Mouse (Mus musculus) bone marrow, adult 2 months (tissue): Measurements from ENCODE around the gene Ppp1r27. TPM values are rescaled to one million over a fixed set of nuclear protein-coding genes. Genes with fewer than 3 reads are reported as not detected.
"Not testable (repeated sequence)": the region's sequence is repeated elsewhere in the genome, so short reads cannot be mapped to it uniquely, and the experiment has no call there.

ENCODE experiments used
- H3K27ac ChIP-seq: fragments of 200-500 bp; 2 replicates; pipeline ENCODE4 v1.5.1; 2012; ENCODE audit warnings: low read depth, mild to moderate bottlenecking, control low read depth, inconsistent platforms, low read length; ENCODE audit not compliant: control insufficient read depth, poor library complexity, insufficient read depth
- H3K4me1 ChIP-seq: fragments of 200-500 bp; 2 replicates; pipeline ENCODE4 v1.6.1; 2011; ENCODE audit warnings: low read length; ENCODE audit not compliant: control insufficient read depth, insufficient read depth
- H3K4me3 ChIP-seq: fragments of 200-500 bp; replicated peaks from 2 replicates; pipeline ENCODE3; 2011; ENCODE audit warnings: mild to moderate bottlenecking, low read depth, low read length, control low read depth; ENCODE audit not compliant: control insufficient read depth
- CTCF ChIP-seq: fragments of 200-500 bp; IDR thresholded peaks from 2 replicates; pipeline ENCODE4 v1.5.1; 2011; ENCODE audit warnings: low read length, control low read depth; ENCODE audit not compliant: control insufficient read depth, insufficient read depth
- POLR2A ChIP-seq: fragments of 200-500 bp; IDR thresholded peaks from 2 replicates; pipeline ENCODE4 v1.6.1; 2011; ENCODE audit warnings: low read depth, mild to moderate bottlenecking, control low read depth, low read length, borderline replicate concordance; ENCODE audit not compliant: control insufficient read depth
- WGBS: fragments of 180-500 bp; shearing (Covaris S2); methylation state at CpG from one replicate; pipeline ENCODE4 v1.1.7; 2018; 5-methylcytosine and 5-hydroxymethylcytosine counted together
- polyA plus RNA-seq: library from polyadenylated mRNA; stranded (reverse); fragments of >200 nt; gene quantifications from 2 replicates; pipeline ENCODE4 v1.2.4, GENCODE M21; 2011; ENCODE audit warnings: low replicate concordance; ENCODE audit not compliant: missing spikeins, insufficient read depth, insufficient read length

The Ppp1r27 gene
- polyA plus RNA-seq, 1 experiment, result not detected

- TF ChIP-seq POLR2A (no peak), CTCF (no peak)
- no peak overlapping the region for H3K4me3 ChIP-seq
- H3K27ac ChIP-seq, result no peak overlapping the region
- 87% methylated on average over 6 of the region's 6 CpGs for whole genome bisulfite sequencing
- H3K4me1 ChIP-seq, result peaks cover 2% of the 10 kb centered on the region; the same call in 1 of the 2 replicates
Observed at GRCm38 (mm10) chr11:120568324-120568723, 17.4 kb upstream of the Ppp1r27 start.

GRCm38 (mm10) chr11:120565114-120565513, 14.2 kb upstream of the Ppp1r27 start:
- no peaks in the 10 kb centered on the region for H3K4me1 ChIP-seq
- no peak overlapping the region for H3K27ac ChIP-seq
- no peak overlapping the region for H3K4me3 ChIP-seq
- 78% methylated on average over 9 of the region's 9 CpGs for WGBS
- no peak for TF ChIP-seq CTCF
- TF ChIP-seq POLR2A, result no peak

- 94% methylated on average over 13 of the region's 13 CpGs for WGBS
- no peak overlapping the region for H3K27ac ChIP-seq
- H3K4me3 ChIP-seq, result no peak overlapping the region
- TF ChIP-seq CTCF (no peak), POLR2A (no peak)
- no peaks in the 10 kb centered on the region for H3K4me1 ChIP-seq
Observed at GRCm38 (mm10) chr11:120562949-120563348, 12.0 kb upstream of the Ppp1r27 start.

- H3K4me3 ChIP-seq, result no peak overlapping the region
Observed at GRCm38 (mm10) chr11:120560952-120561728, 10.2 kb upstream of the Ppp1r27 start.

GRCm38 (mm10) chr11:120558843-120559242, 7.9 kb upstream of the Ppp1r27 start:
- 77% methylated on average over 6 of the region's 6 CpGs for WGBS
- not testable (repeated sequence) for H3K4me1 ChIP-seq, H3K27ac ChIP-seq, H3K4me3 ChIP-seq

More at GRCm38 (mm10) chr11:120560952-120561728, 10.2 kb upstream of the Ppp1r27 start:
- Histone ChIP-seq H3K27ac (no peak overlapping the region), H3K4me1 (no peaks in the 10 kb centered on the region)
- WGBS, result 86% methylated on average over 13 of the region's 13 CpGs
- TF ChIP-seq CTCF (no peak), POLR2A (no peak)

GRCm38 (mm10) chr11:120555260-120555659, 4.3 kb upstream of the Ppp1r27 start:
- Histone ChIP-seq H3K27ac (no peak overlapping the region), H3K4me3 (no peak overlapping the region), H3K4me1 (no peaks in the 10 kb centered on the region; the same call in 1 of the 2 replicates)
- no peak for TF ChIP-seq CTCF
- TF ChIP-seq POLR2A, result no peak
- WGBS, result 63% methylated on average over 2 of the region's 2 CpGs

GRCm38 (mm10) chr11:120554834-120555233, 3.9 kb upstream of the Ppp1r27 start:
- TF ChIP-seq POLR2A, result no peak
- TF ChIP-seq CTCF, result no peak
- Histone ChIP-seq H3K4me3 (no peak overlapping the region), H3K4me1 (peaks cover 3% of the 10 kb centered on the region), H3K27ac (no peak overlapping the region)
- 76% methylated on average over 7 of the region's 7 CpGs for WGBS

GRCm38 (mm10) chr11:120552736-120553135, 1.8 kb upstream of the Ppp1r27 start:
- Histone ChIP-seq H3K4me1 (peaks cover 4% of the 10 kb centered on the region), H3K27ac (no peak overlapping the region), H3K4me3 (no peak overlapping the region)
- no peak for TF ChIP-seq POLR2A
- no peak for TF ChIP-seq CTCF
- 61% methylated on average over 5 of the region's 5 CpGs for WGBS
